Mouse (Mus musculus): Measurements from ENCODE around the gene Ssu72.
A peak's percentile ranks its signal among the peaks of the same experiment; 100 is the strongest.
"Not testable (repeated sequence)": the region's sequence is repeated elsewhere in the genome, so short reads cannot be mapped to it uniquely, and the experiment has no call there.

Gene Ssu72

GRCm38 (mm10) chr4:155704721-155705591 lies at the start of gene Ssu72:
TSS of gene Ssu72 (plus strand) at chr4:155704800.
- peak; percentile 82 to 86 for DNase-seq

- DNase-seq = no peak
These were observed 48.3 kb upstream of the Ssu72 start for GRCm38 (mm10) chr4:155656214-155656751.

GRCm38 (mm10) chr4:155658961-155659360 lies 45.6 kb upstream of the Ssu72 start:
- DNase-seq = no peak

GRCm38 (mm10) chr4:155660641-155661040 lies 44.0 kb upstream of the Ssu72 start:
- DNase-seq = no peak

GRCm38 (mm10) chr4:155666903-155667302 lies 37.7 kb upstream of the Ssu72 start:
- DNase-seq = no peak

- DNase-seq = peak; percentile 93 to 94
These were observed 35.7 kb upstream of the Ssu72 start, which contains the start of gene Mib2 for GRCm38 (mm10) chr4:155668689-155669597. TSS of gene Mib2 (minus strand) at chr4:155669198.

GRCm38 (mm10) chr4:155669598-155670075 lies 35.0 kb upstream of the Ssu72 start:
- DNase-seq = no peak

- not testable (repeated sequence) for DNase-seq
These were observed 34.4 kb upstream of the Ssu72 start for GRCm38 (mm10) chr4:155670236-155670635.

GRCm38 (mm10) chr4:155672082-155672481 lies 32.5 kb upstream of the Ssu72 start:
- no peak for DNase-seq

GRCm38 (mm10) chr4:155675991-155676390 lies 28.6 kb upstream of the Ssu72 start:
- no peak for DNase-seq

GRCm38 (mm10) chr4:155683670-155684277 lies 20.8 kb upstream of the Ssu72 start:
- DNase-seq = not testable (repeated sequence)

GRCm38 (mm10) chr4:155687764-155688163 lies 16.8 kb upstream of the Ssu72 start:
- not testable (repeated sequence) for DNase-seq

- DNase-seq = no peak
These were observed 13.8 kb upstream of the Ssu72 start for GRCm38 (mm10) chr4:155690571-155691375.

- DNase-seq = no peak
These were observed 12.2 kb upstream of the Ssu72 start for GRCm38 (mm10) chr4:155692421-155692820.

GRCm38 (mm10) chr4:155694111-155694481 lies 10.5 kb upstream of the Ssu72 start, which contains the start of gene Fndc10:
TSS of gene Fndc10 (plus strand) at chr4:155694342.
- DNase-seq = peak; percentile 44 to 47

GRCm38 (mm10) chr4:155694482-155695401 lies 9.9 kb upstream of the Ssu72 start:
- DNase-seq = peak; percentile 66 to 71

- DNase-seq = no peak
These were observed 9.0 kb upstream of the Ssu72 start for GRCm38 (mm10) chr4:155695531-155696062.

- no peak for DNase-seq
These were observed 8.0 kb upstream of the Ssu72 start for GRCm38 (mm10) chr4:155696261-155697255.

- DNase-seq = no peak
These were observed 4.2 kb upstream of the Ssu72 start for GRCm38 (mm10) chr4:155700425-155700824.
